Mouse (Mus musculus) G1E-ER4 (cell line): ENCODE measurements around the gene Hephl1. TPM values are rescaled to one million over a fixed set of nuclear protein-coding genes. Genes with fewer than 3 reads are reported as not detected.

Experiments
- GATA1 ChIP-seq: IDR thresholded peaks from one replicate; pipeline ENCODE4 v1.8.0; 2012; ENCODE audit warnings: low read length, inconsistent platforms
- polyA plus RNA-seq: library from polyadenylated mRNA; stranded (reverse); fragments of >175 nt; gene quantifications from 2 replicates; pipeline ENCODE4 v1.2.3, GENCODE M21; 2012

The Hephl1 gene
- polyA plus RNA-seq, 1 experiment = not detected

DNA sequence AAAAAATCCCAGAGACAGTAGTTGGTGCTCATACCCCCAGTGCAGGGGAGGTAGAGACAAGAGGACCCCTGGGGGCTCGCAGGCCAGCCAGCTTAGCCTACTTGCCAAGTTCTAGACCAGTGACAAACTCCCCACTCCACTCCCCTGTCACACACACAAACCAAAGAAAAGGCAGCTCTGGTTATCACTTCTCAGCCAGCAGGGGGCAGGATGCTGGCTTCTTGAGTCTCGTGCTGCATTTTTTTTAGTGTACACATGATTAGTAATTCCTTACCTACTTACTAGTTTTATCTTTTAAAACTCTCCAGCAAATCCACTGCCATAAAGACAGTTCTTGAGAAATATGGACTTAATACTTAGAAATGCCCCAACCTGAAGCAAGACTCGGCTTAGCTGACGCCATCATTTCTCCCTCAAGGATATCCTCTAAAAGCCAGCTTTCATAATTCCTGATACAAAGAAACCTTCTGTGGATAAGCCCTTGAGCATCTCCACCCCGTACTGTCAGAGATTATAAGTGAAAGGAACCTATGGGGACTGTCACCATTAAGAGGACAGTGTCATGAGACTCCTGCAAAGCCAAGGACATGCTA, 78.2 kb downstream of the Hephl1 start:
- no peak for TF ChIP-seq GATA1

DNA sequence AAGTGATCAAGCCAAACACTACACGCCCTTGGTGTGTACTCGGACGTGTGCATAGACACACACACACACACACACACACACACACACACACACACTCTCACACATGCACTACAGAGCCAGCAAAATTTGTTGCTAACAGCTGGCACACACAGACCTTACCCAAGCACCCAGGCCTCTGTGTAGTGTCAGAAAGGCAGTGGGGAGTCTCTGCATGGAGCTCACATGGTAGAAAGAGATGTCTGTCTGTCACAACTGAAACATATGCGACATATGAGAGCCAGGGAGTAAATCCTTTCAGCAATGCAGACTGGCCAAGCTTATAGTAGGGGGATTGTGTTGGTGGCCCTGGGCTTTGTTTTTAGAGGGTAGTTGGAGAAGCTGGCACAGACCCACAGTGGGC, 79.1 kb downstream of the Hephl1 start:
- TF ChIP-seq GATA1 = no peak

DNA sequence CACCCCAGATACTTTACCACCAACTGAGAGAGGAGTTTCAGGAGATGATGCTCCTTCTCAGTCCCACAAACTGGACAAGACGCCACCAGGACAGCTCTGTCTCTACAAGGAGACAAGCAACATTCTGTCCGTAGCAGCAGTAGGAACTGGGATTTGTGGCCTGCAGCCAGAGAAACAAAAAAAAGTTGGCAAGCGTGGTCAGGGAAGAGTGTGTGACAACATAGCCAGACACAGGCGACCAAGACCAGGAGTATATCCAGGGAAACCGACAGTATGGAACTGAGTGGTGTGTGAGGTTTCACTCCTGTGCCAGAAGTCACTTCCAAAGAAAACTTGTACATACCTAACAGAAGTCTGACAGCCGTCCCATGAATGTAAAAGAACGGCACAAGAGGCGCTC, 81.1 kb downstream of the Hephl1 start:
- no peak for TF ChIP-seq GATA1

DNA sequence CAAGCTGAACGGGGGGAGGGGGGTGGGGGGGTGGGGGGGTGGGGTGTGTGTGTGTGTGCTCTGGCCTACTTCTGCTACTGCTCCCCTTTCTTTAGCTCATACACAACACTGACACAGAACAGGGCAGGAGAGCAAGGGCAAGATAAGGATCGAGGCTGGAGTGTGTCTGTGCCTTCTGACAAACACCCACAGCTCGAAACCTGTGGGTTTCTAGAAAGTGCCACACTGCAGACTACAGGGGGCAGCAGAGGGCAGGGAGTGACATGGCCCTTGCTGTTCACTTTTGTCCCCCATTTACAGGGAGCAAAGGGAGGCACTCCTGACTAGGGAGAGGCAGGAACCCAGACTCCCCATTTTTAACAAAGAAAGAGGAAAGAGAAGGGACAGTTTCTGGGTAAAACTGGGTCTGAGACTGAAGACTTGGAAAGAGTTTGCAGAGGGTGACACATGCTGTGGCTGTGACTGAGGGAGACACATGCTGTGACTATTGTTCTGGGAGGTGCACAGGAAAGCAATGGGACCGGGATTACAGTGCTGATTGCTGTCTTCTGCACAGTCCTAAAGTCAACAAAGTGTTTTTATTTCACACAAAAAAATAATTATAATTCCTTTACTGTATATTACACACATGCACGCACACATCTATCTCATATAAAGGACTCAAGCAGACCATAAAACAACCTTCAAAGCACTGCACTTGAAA, 82.7 kb downstream of the Hephl1 start:
- TF ChIP-seq GATA1 = no peak

DNA sequence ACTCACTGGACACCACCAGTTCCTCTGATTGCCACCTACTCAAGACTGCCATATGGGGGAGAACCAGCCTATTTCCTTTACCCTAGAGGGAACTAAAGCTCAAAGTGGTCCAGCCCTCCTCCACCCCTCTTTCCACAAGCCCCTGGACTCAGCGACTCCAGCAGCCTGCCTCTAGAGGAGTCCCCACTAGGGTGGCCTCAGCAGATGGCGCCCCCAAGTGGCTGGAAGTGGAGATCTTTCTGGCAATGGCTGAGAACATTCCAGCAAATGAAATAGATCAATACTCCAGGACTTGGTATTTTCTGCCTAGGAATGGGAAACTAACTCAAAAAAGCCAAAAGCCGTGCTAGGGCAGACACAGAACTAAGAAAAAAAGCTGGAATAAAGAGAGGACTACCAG, 84.2 kb downstream of the Hephl1 start:
- TF ChIP-seq GATA1 = no peak

DNA sequence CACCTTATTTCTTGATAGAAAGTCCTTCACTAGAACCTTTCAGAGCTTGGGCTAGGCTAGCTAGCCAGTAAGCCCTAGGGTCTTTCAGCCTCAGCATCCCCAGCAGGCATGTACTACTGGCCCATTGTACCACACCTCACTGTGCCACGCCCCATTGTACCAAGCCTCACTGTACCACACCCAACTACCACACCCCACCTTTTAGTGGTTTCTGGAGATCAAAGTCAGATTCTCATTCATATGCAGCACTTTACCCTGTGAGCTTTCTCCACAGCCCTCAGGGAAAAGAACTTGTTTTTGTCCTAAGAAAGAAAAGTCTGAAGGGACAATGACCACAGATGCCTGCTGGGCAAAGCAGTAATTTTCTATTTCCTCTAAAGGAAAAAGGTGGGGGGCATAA, 88.9 kb downstream of the Hephl1 start:
- no peak for TF ChIP-seq GATA1

DNA sequence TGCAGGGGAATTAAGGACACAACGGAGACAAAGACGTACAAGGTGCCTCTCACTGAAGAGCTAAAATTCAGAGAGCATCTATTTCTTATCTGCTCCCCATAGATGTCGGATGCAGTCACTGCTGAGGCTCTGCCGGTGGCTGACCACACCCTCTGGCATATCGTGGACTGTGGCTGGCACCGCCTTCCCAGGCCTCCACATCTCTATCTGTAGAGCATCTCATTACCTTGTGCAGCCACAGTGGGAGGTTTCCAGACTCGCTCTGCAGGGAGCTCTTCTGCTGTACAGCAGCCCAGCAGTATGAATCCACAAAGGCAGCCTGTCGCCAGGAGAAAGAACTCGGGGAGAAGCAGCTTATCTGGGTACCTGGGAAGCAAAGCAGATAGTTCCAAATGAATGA, 90.8 kb downstream of the Hephl1 start:
- no peak for TF ChIP-seq GATA1

DNA sequence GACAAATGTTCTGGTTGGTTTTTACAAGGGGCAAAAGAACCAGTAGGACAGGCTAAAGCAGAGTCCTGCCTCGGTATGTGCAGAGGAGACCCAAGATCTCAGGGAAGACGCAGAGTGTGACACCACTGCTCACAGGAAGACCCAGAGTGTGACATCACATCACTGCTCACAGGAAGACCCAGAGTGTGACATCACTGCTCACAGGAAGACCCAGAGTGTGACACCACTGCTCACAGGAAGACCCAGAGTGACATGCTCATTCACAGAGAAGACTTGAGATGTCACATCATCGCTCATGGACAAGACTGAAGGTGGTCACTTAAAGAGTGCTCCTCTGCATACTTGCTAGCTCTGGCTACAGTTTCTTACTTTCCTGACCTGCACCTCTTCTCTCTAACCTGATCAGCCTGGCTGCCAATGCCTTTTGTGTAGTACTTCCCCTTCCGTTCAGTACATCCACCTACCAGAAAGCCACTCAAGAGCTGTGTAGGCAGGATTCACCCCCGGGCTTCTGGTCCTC, 91.3 kb downstream of the Hephl1 start:
- TF ChIP-seq GATA1 = no peak

DNA sequence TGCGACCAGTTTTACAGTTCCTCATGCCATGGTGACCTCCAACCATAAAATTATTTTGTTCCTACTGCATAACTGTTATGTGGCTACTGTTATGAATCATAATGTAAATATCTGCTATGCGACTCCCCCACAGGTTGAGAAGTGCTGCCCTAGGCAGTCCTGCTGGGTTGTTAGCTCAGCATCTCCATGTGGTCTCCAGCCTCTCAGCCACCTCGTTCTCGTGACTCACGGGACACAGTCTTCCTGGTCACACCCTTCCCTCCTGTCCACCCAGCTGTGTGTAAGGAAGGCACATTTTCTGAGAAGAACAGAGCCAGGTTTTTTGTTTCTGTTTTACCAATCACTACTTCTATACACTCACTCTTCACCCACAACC, 93.2 kb downstream of the Hephl1 start:
- TF ChIP-seq GATA1 = no peak

DNA sequence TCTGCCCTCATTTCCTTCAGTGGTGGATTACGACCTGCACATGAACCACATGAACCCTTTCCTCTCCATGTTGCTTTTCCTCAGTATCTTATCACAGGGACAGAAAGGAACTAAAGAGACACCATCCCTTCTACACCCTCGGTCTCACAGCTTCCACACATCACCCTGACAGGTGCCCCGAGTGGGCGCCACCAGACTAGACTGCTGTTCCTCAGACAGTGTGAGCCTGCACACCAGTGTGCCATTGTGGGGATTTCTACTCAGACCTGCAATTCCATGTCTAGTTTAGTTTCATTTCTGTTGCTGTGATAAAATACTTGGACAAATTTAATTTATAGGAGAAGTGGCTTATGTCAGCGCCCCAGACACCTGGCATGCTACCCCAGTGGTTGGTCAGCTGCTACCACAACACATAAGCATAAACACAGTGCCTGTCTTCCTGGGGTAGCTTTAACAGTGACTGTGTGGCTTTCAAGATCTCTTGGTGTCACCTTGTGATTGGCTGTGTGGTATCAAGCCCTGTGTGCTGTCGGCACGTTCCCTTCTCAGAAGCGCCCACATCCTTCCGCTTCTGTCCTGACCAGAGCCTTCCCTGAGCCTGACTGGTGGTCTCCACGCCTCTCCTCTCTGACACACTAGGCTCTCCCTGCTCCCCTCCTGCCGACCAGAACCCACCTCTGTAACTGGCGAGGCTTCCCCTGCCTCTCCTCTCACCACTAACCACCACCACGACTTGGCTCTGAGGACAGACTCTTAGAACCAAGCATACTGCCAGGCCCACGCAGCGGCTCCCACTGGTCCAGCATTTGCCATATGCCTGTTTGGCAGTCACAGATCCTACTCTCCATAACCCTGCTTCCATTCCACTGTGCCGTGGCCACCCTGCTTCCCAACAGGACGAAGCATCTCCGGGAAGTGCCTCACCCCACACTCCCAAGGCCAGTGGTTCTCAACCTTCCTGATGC, 93.8 kb downstream of the Hephl1 start:
- TF ChIP-seq GATA1 = no peak

DNA sequence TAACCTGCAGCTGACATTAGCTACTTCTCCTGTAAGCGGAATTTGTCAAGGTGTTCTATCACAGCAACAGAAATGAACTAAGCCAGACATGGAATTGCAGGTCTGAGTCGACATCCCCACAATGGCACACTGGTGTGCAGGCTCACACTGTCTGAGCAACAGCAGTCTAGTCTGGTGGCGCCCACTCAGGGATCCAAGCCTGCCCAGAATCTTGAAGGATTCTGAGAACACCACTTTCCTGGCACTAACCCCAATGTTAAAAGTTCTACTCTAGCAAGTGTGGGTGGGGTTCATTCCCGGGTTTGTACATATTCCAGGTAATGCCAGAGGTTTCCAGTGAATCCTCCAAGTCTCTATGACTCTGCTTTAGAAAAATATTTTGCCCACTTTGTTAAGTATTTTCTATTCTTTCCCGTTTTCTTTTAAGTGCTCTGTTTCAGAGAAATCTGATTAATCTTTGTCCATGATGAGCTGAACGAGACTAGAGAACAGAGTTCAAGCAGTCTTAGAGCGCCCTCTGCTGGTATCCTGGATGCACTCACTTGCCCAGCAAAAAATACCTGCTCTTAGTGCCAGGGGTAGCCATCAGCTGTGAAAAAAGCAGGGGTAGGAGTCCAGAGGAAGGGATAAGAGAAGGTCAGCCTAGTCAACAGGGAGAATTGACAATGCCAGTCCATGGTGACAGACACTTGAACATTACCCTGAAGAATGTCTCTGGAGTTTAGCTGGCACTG, 96.5 kb downstream of the Hephl1 start:
- no peak for TF ChIP-seq GATA1

DNA sequence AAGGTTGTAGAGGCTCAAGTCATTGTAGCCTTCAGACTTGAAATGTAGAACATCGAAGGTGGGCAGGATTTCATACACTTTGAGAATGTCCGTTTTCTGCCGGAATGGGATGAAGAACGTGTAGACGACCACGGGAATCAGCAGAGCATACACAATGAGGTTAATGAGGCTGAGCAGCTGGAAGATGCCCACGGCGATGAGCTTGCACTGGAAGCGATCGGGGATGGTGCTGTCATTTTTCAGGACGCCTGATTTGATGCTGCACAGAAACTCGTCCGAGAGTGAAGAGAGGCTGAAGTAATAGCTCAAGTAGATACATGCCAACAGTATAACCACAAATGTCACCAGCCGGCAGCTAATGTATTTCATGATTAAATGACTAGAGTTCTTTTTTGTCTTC, 104.3 kb downstream of the Hephl1 start:
- no peak for TF ChIP-seq GATA1

DNA sequence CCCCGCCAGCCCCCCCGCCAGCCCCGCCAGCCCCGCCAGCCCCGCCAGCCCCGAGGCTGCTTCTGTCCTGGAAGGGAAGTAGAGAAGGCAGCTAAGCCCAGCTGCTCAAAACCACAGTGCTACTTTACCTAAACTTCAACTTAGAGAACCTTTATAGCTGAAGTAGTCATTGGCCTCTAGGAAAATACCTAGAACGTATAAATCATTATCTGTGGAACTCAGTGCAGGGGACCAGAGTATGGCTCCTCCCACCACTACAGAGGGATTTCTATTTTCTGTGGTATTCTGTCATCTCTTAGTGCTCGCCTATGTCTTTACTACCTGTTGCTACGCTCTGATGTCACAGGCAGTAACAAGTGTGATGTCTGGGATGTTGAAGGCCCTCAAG, 107.6 kb downstream of the Hephl1 start:
- TF ChIP-seq GATA1 = no peak

DNA sequence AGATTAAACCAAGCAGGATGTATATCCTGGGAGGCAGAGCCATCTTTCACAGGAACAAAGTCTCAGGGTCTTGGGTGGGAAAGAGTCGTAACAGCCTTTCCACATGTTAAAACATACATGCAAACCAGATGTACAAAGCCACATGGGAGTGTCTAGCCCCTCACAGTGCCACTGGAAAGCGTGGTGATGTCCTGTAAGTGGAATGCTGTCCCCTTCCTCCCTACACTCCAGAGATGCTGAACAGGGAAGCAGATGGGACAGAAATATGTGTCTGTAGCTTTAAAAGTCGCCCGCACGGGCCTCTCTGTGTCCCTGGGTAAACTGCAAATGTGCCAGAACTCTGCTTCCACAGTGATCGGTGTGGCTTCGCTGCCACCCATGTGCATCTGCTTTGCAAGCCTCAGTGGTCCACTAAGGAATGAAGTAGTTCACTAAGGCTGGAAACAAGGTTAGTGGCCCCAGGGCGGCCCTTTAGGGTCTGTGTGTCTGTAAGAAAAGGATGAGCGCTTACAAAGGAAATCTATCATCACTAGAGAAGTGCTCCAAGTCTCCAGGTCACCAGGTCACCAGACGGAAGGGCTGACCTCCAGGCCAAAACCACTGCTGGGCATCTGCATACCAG, 108.1 kb downstream of the Hephl1 start:
- TF ChIP-seq GATA1 = no peak

DNA sequence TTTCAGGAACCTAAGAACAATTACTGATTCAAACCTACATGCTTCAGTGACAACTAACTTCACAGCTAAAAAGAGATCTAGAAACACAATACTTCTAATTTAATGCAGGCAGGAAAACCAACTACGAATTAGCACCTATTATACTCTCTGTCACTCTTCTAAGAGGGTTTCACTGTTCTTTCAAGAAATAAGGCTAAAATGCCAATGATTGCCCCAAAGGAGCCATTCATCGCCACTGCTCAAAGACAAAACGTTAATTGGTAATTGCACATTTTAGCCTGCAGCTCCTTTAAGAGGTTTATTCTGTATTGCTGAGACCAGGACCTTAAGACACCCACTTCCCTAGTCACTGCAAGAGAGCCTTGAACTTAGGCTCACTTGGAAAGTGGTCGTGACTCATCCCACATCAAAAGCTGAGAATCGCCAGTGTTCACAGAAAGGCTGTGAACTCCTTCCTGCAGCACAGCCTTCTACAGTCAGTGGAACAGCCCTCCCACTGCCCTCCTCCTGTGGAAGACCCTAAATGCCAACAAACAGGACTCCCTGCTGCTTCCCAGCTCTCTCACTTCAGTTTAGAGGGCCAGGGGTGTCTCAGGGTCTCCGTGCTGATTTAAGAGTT, 108.8 kb downstream of the Hephl1 start:
- TF ChIP-seq GATA1 = no peak

Other genes starting within 250 kb of the Hephl1 start
- gene Izumo1r, start 208.2 kb downstream of the Hephl1 start, polyA plus RNA-seq = not detected in 2 replicates
- not detected in 2 replicates for gene Panx1, start 66.6 kb downstream of the Hephl1 start, polyA plus RNA-seq
- not detected in 2 replicates for gene Vstm5, start 126.9 kb upstream of the Hephl1 start, polyA plus RNA-seq
- 23.0 and 26.5 TPM in 2 replicates for gene Med17, start 167.8 kb upstream of the Hephl1 start, polyA plus RNA-seq
- gene Taf1d, start 194.1 kb upstream of the Hephl1 start, polyA plus RNA-seq = 12.0 and 18.6 TPM in 2 replicates
- gene 4931406C07Rik, start 194.3 kb upstream of the Hephl1 start, polyA plus RNA-seq = 2.1 and 2.9 TPM in 2 replicates
- 4.7 and 5.3 TPM in 2 replicates for gene Cep295, start 245.7 kb upstream of the Hephl1 start, polyA plus RNA-seq